Mouse (Mus musculus) testis, adult 2 months (tissue): Measurements from ENCODE around the gene Gm28038. TPM values are rescaled to one million over a fixed set of nuclear protein-coding genes. Genes with fewer than 3 reads are reported as not detected.
A peak's percentile ranks its signal among the peaks of the same experiment; 100 is the strongest.

ENCODE experiments used
- H3K27ac ChIP-seq: fragments of 200-500 bp; 2 replicates; pipeline ENCODE4 v1.5.1; 2012; ENCODE audit warnings: low read depth, low read length; ENCODE audit not compliant: control insufficient read depth, insufficient read depth
- H3K27me3 ChIP-seq: fragments of 200-500 bp; 2 replicates; pipeline ENCODE4 v1.6.1; 2012; ENCODE audit warnings: mild to moderate bottlenecking, low read length, moderate library complexity; ENCODE audit not compliant: control insufficient read depth, insufficient read depth
- H3K36me3 ChIP-seq: fragments of 200-500 bp; 2 replicates; pipeline ENCODE4 v1.6.1; 2012; ENCODE audit warnings: mild to moderate bottlenecking, low read length; ENCODE audit not compliant: control insufficient read depth, insufficient read depth
- H3K4me1 ChIP-seq: fragments of 200-500 bp; 2 replicates; pipeline ENCODE4 v1.6.1; 2012; ENCODE audit warnings: low read length; ENCODE audit not compliant: control insufficient read depth, insufficient read depth
- H3K4me3 ChIP-seq: fragments of 200-500 bp; 2 replicates; pipeline ENCODE4 v1.5.1; 2012; ENCODE audit warnings: low read depth, mild to moderate bottlenecking, low read length, moderate library complexity, mixed read lengths; ENCODE audit not compliant: control insufficient read depth
- CTCF ChIP-seq: fragments of 200-500 bp; IDR thresholded peaks from 2 replicates; pipeline ENCODE4 v1.5.1; 2012; ENCODE audit warnings: low read depth, mild to moderate bottlenecking, inconsistent platforms, low read length, moderate library complexity; ENCODE audit not compliant: control insufficient read depth, insufficient read depth, insufficient replicate concordance
- POLR2A ChIP-seq: fragments of 200-500 bp; IDR thresholded peaks from 2 replicates; pipeline ENCODE4 v1.6.1; 2012; ENCODE audit warnings: low read depth, mild to moderate bottlenecking, inconsistent platforms, low read length, moderate library complexity; ENCODE audit not compliant: control insufficient read depth
- polyA plus RNA-seq: library from polyadenylated mRNA; depleted of rRNA; stranded (reverse); fragments of >200 nt; gene quantifications from 2 replicates; pipeline ENCODE4 v1.2.3, GENCODE M21; 2012

Gene Gm28038
- polyA plus RNA-seq, 1 experiment = not detected

GRCm38 (mm10) chr2:30270134-30270533 lies 10.7 kb upstream of the Gm28038 start:
- H3K4me3 ChIP-seq = no peak overlapping the region
- peaks cover 1% of the 10 kb centered on the region; the same call in 1 of the 2 replicates for H3K4me1 ChIP-seq
- no peak overlapping the region for H3K27ac ChIP-seq
- no peaks in the 10 kb centered on the region for H3K27me3 ChIP-seq
- no peaks in the 10 kb centered on the region for H3K36me3 ChIP-seq
- TF ChIP-seq POLR2A = no peak
- TF ChIP-seq CTCF = no peak

GRCm38 (mm10) chr2:30281651-30282050 lies 808 bp downstream of the Gm28038 start:
- Histone ChIP-seq H3K27ac (no peak overlapping the region), H3K36me3 (no peaks in the 10 kb centered on the region), H3K4me1 (peaks cover 8% of the 10 kb centered on the region), H3K27me3 (no peaks in the 10 kb centered on the region), H3K4me3 (no peak overlapping the region)
- no peak for TF ChIP-seq CTCF

GRCm38 (mm10) chr2:30283193-30283592 lies 2.4 kb downstream of the Gm28038 start:
- H3K27ac ChIP-seq = no peak overlapping the region
- no peaks in the 10 kb centered on the region for H3K36me3 ChIP-seq
- TF ChIP-seq POLR2A (no peak), CTCF (no peak)
- H3K4me1 ChIP-seq = peaks cover 13% of the 10 kb centered on the region
- no peak overlapping the region for H3K4me3 ChIP-seq
- no peaks in the 10 kb centered on the region for H3K27me3 ChIP-seq

GRCm38 (mm10) chr2:30285004-30285403 lies 4.2 kb downstream of the Gm28038 start:
- H3K4me3 ChIP-seq = no peak overlapping the region
- H3K27me3 ChIP-seq = no peaks in the 10 kb centered on the region
- H3K4me1 ChIP-seq = peaks cover 13% of the 10 kb centered on the region
- no peaks in the 10 kb centered on the region for H3K36me3 ChIP-seq
- H3K27ac ChIP-seq = no peak overlapping the region
- TF ChIP-seq CTCF = no peak
- no peak for TF ChIP-seq POLR2A

GRCm38 (mm10) chr2:30285416-30286181 lies 4.8 kb downstream of the Gm28038 start:
- no peaks in the 10 kb centered on the region for H3K27me3 ChIP-seq
- peak overlapping the region; percentile 70 for H3K27ac ChIP-seq
- H3K4me1 ChIP-seq = peaks cover 13% of the 10 kb centered on the region
- no peak for TF ChIP-seq CTCF
- no peak for TF ChIP-seq POLR2A
- H3K4me3 ChIP-seq = peak overlapping the region; percentile 97
- H3K36me3 ChIP-seq = no peaks in the 10 kb centered on the region

GRCm38 (mm10) chr2:30286192-30287026 lies 5.6 kb downstream of the Gm28038 start, which contains the start of the genes Dolk and Nup188:
Dolk (minus strand) TSS chr2:30286334.
Nup188 (plus strand) TSS chr2:30286397.
- H3K36me3 ChIP-seq = no peaks in the 10 kb centered on the region
- peak within 1 kb of the TSS; percentile 92 for H3K27ac ChIP-seq
- H3K4me3 ChIP-seq = peak within 1 kb of the TSS; percentile 97
- H3K27me3 ChIP-seq = no peaks in the 10 kb centered on the region
- TF ChIP-seq POLR2A = peak; percentile 97
- no peak for TF ChIP-seq CTCF
- H3K4me1 ChIP-seq = peaks cover 13% of the 10 kb centered on the region

GRCm38 (mm10) chr2:30287027-30287373 lies 6.2 kb downstream of the Gm28038 start:
- Histone ChIP-seq H3K4me3 (peak overlapping the region; percentile 97), H3K36me3 (peaks cover 2% of the 10 kb centered on the region; the same call in 1 of the 2 replicates), H3K27ac (peak overlapping the region; percentile 92), H3K27me3 (no peaks in the 10 kb centered on the region), H3K4me1 (peaks cover 13% of the 10 kb centered on the region)
- TF ChIP-seq POLR2A = no peak
- no peak for TF ChIP-seq CTCF
